ENCODE assay signal across 32 mouse cellular contexts in the genomic region with DNA sequence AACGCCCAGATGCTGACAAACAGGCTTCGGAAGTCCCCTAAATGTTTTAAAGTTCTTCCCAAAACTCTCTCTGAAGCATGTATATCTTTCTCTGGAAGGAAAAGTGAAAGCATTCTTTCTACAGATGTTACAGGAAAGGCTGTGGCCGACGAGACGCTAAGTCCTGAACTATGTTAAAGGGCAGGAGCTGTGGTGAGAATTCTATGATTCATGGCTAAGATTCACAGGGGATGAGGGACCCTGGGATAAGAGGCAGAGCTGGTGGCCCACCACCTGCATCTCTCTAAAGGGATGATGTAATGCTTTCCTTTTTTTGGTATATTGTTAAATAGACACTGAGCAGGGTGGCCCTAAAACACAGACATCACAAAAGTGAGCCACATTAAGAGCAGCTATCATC. TPM values are rescaled to one million over a fixed set of nuclear protein-coding genes. Genes with fewer than 3 reads are reported as not detected.
DNase-seq lines count a peak whose midpoint lies in the region; ATAC-seq and TF ChIP-seq lines count a peak whose summit lies in the region.
"Had no signal": no experiment of that assay in that cellular context is flagged by ENCODE, and none has a peak within 500 bp of the region (broad histone marks: within the 10 kb centered on the region; RNA-seq: fewer than 3 reads in every experiment).

No protein-coding gene starts in this region.

- no peak overlapping the region for H3K4me2 ChIP-seq in intestine, embryonic 14.5 days (ENCODE audit: low read length)
- no peak overlapping the region; the same call in 1 of the 2 replicates for H3K4me2 ChIP-seq in intestine, postnatal 0 days (replicated peaks; ENCODE audit: low read depth)
- H3K4me2 ChIP-seq: embryonic facial prominence, embryonic 13.5 days; heart, embryonic 13.5 days; hindbrain, embryonic 12.5 days; limb, embryonic 13.5 days; liver, embryonic 11.5 days; lung, embryonic 15.5 days; neural tube, embryonic 12.5 days; stomach, embryonic 15.5 days had no signal

- peaks cover 19% of the 10 kb centered on the region for H3K4me1 ChIP-seq in intestine, embryonic 14.5 days (replicated peaks; ENCODE audit: control insufficient read depth, insufficient read depth, low read length)
- no peaks in the 10 kb centered on the region for H3K4me1 ChIP-seq in intestine, postnatal 0 days (replicated peaks; ENCODE audit: control insufficient read depth, insufficient read depth, low read length)
- H3K4me1 ChIP-seq in spleen, adult 2 months (ENCODE audit: control insufficient read depth, insufficient read depth, insufficient read length): no peaks in the 10 kb centered on the region
- H3K4me1 ChIP-seq in embryonic fibroblast, embryonic 13.5 days (ENCODE audit: control insufficient read depth, insufficient read depth, low read length): peaks cover 27% of the 10 kb centered on the region

- no peak for ATAC-seq in intestine, embryonic 14.5 days (replicated peaks; ENCODE audit: low FRiP score, low TSS enrichment, low read depth)
- ATAC-seq in intestine, postnatal 0 days: no peak
- ATAC-seq: forebrain, postnatal 0 days; hindbrain, postnatal 0 days; midbrain, embryonic 16.5 days; Patski had no signal

- H3K27me3 ChIP-seq in intestine, embryonic 14.5 days (replicated peaks; ENCODE audit: control insufficient read depth, insufficient read depth, low read length): no peaks in the 10 kb centered on the region
- H3K27me3 ChIP-seq in intestine, postnatal 0 days (replicated peaks; ENCODE audit: control insufficient read depth, insufficient read depth, low read length): no peaks in the 10 kb centered on the region
- no peaks in the 10 kb centered on the region for H3K27me3 ChIP-seq in spleen, adult 2 months (ENCODE audit: control insufficient read depth, insufficient read depth, low read length)
- H3K27me3 ChIP-seq: embryonic facial prominence, embryonic 13.5 days; heart, embryonic 13.5 days; hindbrain, embryonic 12.5 days; limb, embryonic 13.5 days; lung, embryonic 15.5 days; neural tube, embryonic 12.5 days; Patski; stomach, embryonic 15.5 days had no signal

- DNase-seq in intestine, embryonic 14.5 days (ENCODE audit: low spot score): no peak
- no peak for DNase-seq in spleen, adult 2 months (ENCODE audit: low read depth in 1 of 2, low spot score in 2 of 2)
- no peak for DNase-seq in spleen, adult 12 weeks (ENCODE audit: low spot score)
- DNase-seq in NIH3T3 (ENCODE audit: low read depth): peak; percentile 55
- DNase-seq in thymus, postnatal 36 days: no peak
- DNase-seq in urinary bladder, postnatal 36 days (ENCODE audit: low spot score in 2 of 2): no peak
- DNase-seq: adrenal gland, postnatal 25 days; cerebellum, adult 18-20 months; cerebellum, postnatal 10 days; forebrain, postnatal 0 days; gastrocnemius, postnatal 25 days; kidney, adult 18-20 months; right cerebral cortex, postnatal 4 days had no signal

- no peaks in the 10 kb centered on the region for H3K36me3 ChIP-seq in intestine, embryonic 14.5 days (ENCODE audit: control insufficient read depth, insufficient read depth, low read length)
- H3K36me3 ChIP-seq in intestine, postnatal 0 days (ENCODE audit: control insufficient read depth, insufficient read depth): no peaks in the 10 kb centered on the region; the same call in 1 of the 2 replicates
- H3K36me3 ChIP-seq in spleen, adult 2 months (ENCODE audit: control insufficient read depth, insufficient read depth, low read length): peaks cover 3% of the 10 kb centered on the region
- H3K36me3 ChIP-seq: embryonic facial prominence, embryonic 13.5 days; G1E; hindbrain, embryonic 12.5 days; limb, embryonic 13.5 days; neural tube, embryonic 12.5 days; stomach, embryonic 15.5 days had no signal

- no peak overlapping the region for H3K4me3 ChIP-seq in intestine, embryonic 14.5 days (ENCODE audit: low read depth, low read length)
- H3K4me3 ChIP-seq in intestine, postnatal 0 days (ENCODE audit: low read depth, low read length): no peak overlapping the region
- no peak overlapping the region for H3K4me3 ChIP-seq in spleen, adult 2 months (ENCODE audit: extremely low read depth, insufficient read depth, insufficient read length)
- H3K4me3 ChIP-seq in embryonic fibroblast, embryonic 13.5 days (ENCODE audit: insufficient read depth, low read length): no peak overlapping the region
- H3K4me3 ChIP-seq: embryonic facial prominence, embryonic 13.5 days; erythroblast, embryonic 14.5 days; heart, embryonic 13.5 days; hindbrain, embryonic 12.5 days; limb, embryonic 13.5 days; lung, embryonic 15.5 days; neural tube, embryonic 12.5 days; stomach, embryonic 15.5 days had no signal

- no peak for TF ChIP-seq CTCF in intestine, postnatal 0 days (IDR thresholded peaks at IDR 0.05; ENCODE audit: low read depth)
- TF ChIP-seq CTCF in spleen, adult 2 months (IDR thresholded peaks at IDR 0.05; ENCODE audit: extremely low read depth, insufficient read depth, insufficient read length, insufficient replicate concordance): no peak
- no peak for TF ChIP-seq CTCF in embryonic fibroblast, embryonic 13.5 days (IDR thresholded peaks at IDR 0.05; ENCODE audit: borderline replicate concordance, insufficient read depth, low read length)

- WGBS in intestine, embryonic 14.5 days: 56% methylated on average over 5 of the region's 5 CpGs
- WGBS in intestine, postnatal 0 days: 59% methylated on average over 5 of the region's 5 CpGs
- WGBS in spleen, adult 2 months: 62% methylated on average over 5 of the region's 5 CpGs

- no peaks in the 10 kb centered on the region for H3K9me3 ChIP-seq in intestine, embryonic 14.5 days (ENCODE audit: control insufficient read depth, low read length)
- no peaks in the 10 kb centered on the region for H3K9me3 ChIP-seq in intestine, postnatal 0 days (ENCODE audit: control insufficient read depth)
- H3K9me3 ChIP-seq: embryonic facial prominence, embryonic 13.5 days; G1E; heart, embryonic 13.5 days; hindbrain, embryonic 12.5 days; limb, embryonic 13.5 days; lung, embryonic 15.5 days; neural tube, embryonic 12.5 days; stomach, embryonic 15.5 days had no signal

- peak overlapping the region; percentile 20; the same call in 1 of the 2 replicates for H3K9ac ChIP-seq in intestine, embryonic 14.5 days (ENCODE audit: low read length)
- no peak overlapping the region for H3K9ac ChIP-seq in intestine, postnatal 0 days (ENCODE audit: low read depth, low read length)
- H3K9ac ChIP-seq: embryonic facial prominence, embryonic 13.5 days; forebrain, postnatal 0 days; hindbrain, embryonic 12.5 days; limb, embryonic 13.5 days; lung, embryonic 15.5 days; neural tube, embryonic 12.5 days; stomach, embryonic 15.5 days had no signal

- no peak for TF ChIP-seq POLR2A in spleen, adult 2 months (IDR thresholded peaks at IDR 0.05; ENCODE audit: low read depth, low read length)
- no peak for TF ChIP-seq POLR2A in embryonic fibroblast, embryonic 13.5 days (IDR thresholded peaks at IDR 0.05; ENCODE audit: low read depth, low read length)

- no peak overlapping the region for H3K27ac ChIP-seq in intestine, embryonic 14.5 days (ENCODE audit: low read depth)
- no peak overlapping the region for H3K27ac ChIP-seq in intestine, postnatal 0 days (ENCODE audit: low read depth, low read length)
- peak overlapping the region; percentile 33; the same call in 1 of the 2 replicates for H3K27ac ChIP-seq in spleen, adult 2 months (ENCODE audit: insufficient read depth, low read length)
- peak overlapping the region; percentile 90 for H3K27ac ChIP-seq in embryonic fibroblast, embryonic 13.5 days (ENCODE audit: insufficient read depth, low read length)
- H3K27ac ChIP-seq: embryonic facial prominence, embryonic 13.5 days; heart, embryonic 13.5 days; hindbrain, embryonic 12.5 days; hindbrain, postnatal 0 days; limb, embryonic 13.5 days; lung, embryonic 15.5 days; neural tube, embryonic 12.5 days; stomach, embryonic 15.5 days had no signal

RNA-seq across cellular contexts. Expression of gene Gm10974, which starts 22.4 kb away (rescaled TPM):
- not detected in 2 replicates for polyA plus RNA-seq in intestine, embryonic 14.5 days (2014; fragmentation: Nextera tagmentation; extraction: Ambion mirVana)
- not detected in 2 replicates for polyA plus RNA-seq in intestine, postnatal 0 days (2015; fragmentation: Nextera tagmentation; extraction: Ambion mirVana)
- polyA plus RNA-seq in spleen, adult 2 months (2012; rRNA removed): not detected in 2 replicates
- not detected in 2 replicates for polyA plus RNA-seq in embryonic fibroblast, embryonic 13.5 days (2011; ENCODE audit: insufficient read length, low read depth, missing spikeins)
- polyA plus RNA-seq: embryonic facial prominence, embryonic 13.5 days; erythroblast, embryonic 14.5 days; forebrain, embryonic 11.5 days; forebrain, postnatal 0 days; G1E; heart, embryonic 13.5 days; hindbrain, embryonic 12.5 days; hindbrain, postnatal 0 days; kidney, embryonic 16.5 days; limb, embryonic 13.5 days; liver, embryonic 11.5 days; liver, embryonic 16.5 days; lung, embryonic 15.5 days; midbrain, embryonic 16.5 days; neural tube, embryonic 12.5 days; Patski; stomach, embryonic 15.5 days; thymus, postnatal 0 days had no signal

RNA-seq across cellular contexts. Expression of gene Lrrk1, which starts 44.8 kb away (rescaled TPM):
- polyA plus RNA-seq in intestine, embryonic 14.5 days (2014; fragmentation: Nextera tagmentation; extraction: Ambion mirVana): 15.5 and 16.9 TPM in 2 replicates
- 6.1 and 8.0 TPM in 2 replicates for polyA plus RNA-seq in intestine, postnatal 0 days (2015; fragmentation: Nextera tagmentation; extraction: Ambion mirVana)
- 45.8 and 50.2 TPM in 2 replicates for polyA plus RNA-seq in spleen, adult 2 months (2012; rRNA removed)
- polyA plus RNA-seq in embryonic fibroblast, embryonic 13.5 days (2011; ENCODE audit: insufficient read length, low read depth, missing spikeins): 31.0 and 39.9 TPM in 2 replicates
- polyA plus RNA-seq: G1E had no signal

Comparison
In these comparisons a context has a peak if more than half of its experiments do, and no peak if none do; other contexts are left out.
1. H3K27ac ChIP-seq: peak in spleen, adult 2 months (single experiment) and embryonic fibroblast, embryonic 13.5 days (single experiment); none in intestine, embryonic 14.5 days (single experiment) and intestine, postnatal 0 days (single experiment).